Mouse (Mus musculus): Measurements from ENCODE around the gene Scyl1. TPM values are rescaled to one million over a fixed set of nuclear protein-coding genes. Genes with fewer than 3 reads are reported as not detected.

Gene Scyl1
- polyA plus RNA-seq, 1 experiment from 2014 or later = 66.9 TPM

GRCm38 (mm10) chr19:5730314-5731186, 40.7 kb downstream of the Scyl1 start:
- peak overlapping the region; percentile 99 for H3K9ac ChIP-seq (replicated peaks)
- peak overlapping the region; percentile 96 for H3K4me3 ChIP-seq
- ATAC-seq (replicated peaks) = no peak
- H3K4me1 ChIP-seq = peaks cover 55% of the 10 kb centered on the region
- peak overlapping the region; percentile 31; the same call in 1 of the 2 replicates for H3K27ac ChIP-seq (replicated peaks)
- WGBS = 77% methylated on average over 29 of the region's 29 CpGs
- H3K9me3 ChIP-seq = no peaks in the 10 kb centered on the region
- H3K36me3 ChIP-seq = peaks cover under 1% of the 10 kb centered on the region; the same call in 1 of the 2 replicates
- H3K4me2 ChIP-seq (replicated peaks) = peak overlapping the region; percentile 93
- no peaks in the 10 kb centered on the region for H3K27me3 ChIP-seq

- WGBS = 0% methylated on average over 37 of the region's 37 CpGs
- H3K4me3 ChIP-seq = peak within 1 kb of the TSS; percentile 96
- peak within 1 kb of the TSS; percentile 99 for H3K9ac ChIP-seq (replicated peaks)
- peak within 1 kb of the TSS; percentile 96 for H3K27ac ChIP-seq (replicated peaks)
- ATAC-seq (replicated peaks) = peak; percentile 77
- H3K4me2 ChIP-seq (replicated peaks) = peak within 1 kb of the TSS; percentile 99
- no peaks in the 10 kb centered on the region for H3K9me3 ChIP-seq
- H3K36me3 ChIP-seq = peaks cover 10% of the 10 kb centered on the region
- no peaks in the 10 kb centered on the region for H3K27me3 ChIP-seq
- peaks cover 66% of the 10 kb centered on the region for H3K4me1 ChIP-seq
These were observed 41.8 kb downstream of the Scyl1 start, which contains the start of gene Fam89b for GRCm38 (mm10) chr19:5729444-5729815. Gene Fam89b (minus strand): TSS chr19:5729653.

DNA sequence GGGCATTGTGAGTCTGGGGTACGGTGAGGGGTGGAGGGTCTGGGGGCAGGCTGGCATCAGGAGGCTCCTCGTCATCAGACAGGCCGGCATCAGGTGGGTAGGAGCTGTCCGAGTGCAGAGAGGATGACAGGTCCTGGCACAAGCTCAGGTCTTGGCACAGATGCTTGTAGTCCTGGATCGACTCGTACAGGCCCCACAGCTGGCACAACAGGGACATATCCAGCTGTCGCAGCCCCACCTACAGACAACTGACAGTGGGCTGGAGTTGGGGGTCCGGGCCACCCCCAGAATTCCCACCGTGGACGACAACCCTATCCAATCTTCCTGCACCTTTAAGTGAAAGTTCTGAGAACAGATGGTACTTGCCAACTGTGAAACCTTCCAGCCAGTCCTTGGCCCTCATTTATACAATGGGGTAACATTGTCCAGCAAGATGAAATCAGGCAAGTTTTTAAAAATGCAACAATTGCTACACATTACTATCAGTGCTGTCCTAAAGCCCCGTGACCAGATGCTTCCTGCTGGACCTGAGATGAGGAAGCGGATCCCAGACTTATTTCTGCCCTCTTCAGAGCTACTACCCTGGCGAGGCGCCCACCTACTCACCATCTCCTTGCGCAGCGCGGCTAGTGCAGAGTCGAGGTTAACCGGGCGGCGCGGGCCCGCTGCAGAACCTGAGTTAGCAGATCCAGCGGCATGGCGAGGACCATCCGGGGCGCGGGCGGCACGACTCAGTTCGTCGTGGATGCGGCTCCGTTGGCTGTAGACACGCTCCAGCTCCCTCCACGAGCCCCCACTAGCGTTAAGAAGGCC, 42.4 kb downstream of the Scyl1 start:
- Histone ChIP-seq H3K4me3 (peak overlapping the region; percentile 96), H3K27ac (replicated peaks) (peak overlapping the region; percentile 96), H3K27me3 (no peaks in the 10 kb centered on the region), H3K4me2 (replicated peaks) (peak overlapping the region; percentile 99), H3K36me3 (peaks cover 13% of the 10 kb centered on the region), H3K9me3 (no peaks in the 10 kb centered on the region), H3K9ac (replicated peaks) (peak overlapping the region; percentile 99), H3K4me1 (peaks cover 68% of the 10 kb centered on the region)
- peak; percentile 44 for ATAC-seq (replicated peaks)
- WGBS = 5% methylated on average over 37 of the region's 37 CpGs

DNA sequence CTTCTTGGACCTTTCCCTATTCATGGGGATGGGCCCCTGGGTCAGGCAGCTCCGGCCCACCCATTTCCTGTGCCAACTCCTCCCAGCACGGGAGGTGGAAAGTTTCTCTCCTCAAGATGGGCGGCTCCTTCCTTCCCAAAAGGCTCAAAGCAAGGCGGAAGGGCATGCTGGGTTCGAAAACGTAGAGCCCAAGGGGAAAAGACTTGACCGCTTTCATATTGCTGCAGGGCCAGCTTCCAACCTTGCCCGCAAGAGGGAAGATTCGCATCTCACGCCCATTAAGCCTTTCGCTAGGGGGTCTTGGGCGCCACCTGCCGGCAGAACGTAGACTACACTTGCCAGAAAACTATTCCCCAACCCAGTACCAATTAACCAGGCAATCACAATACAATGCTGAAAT, 43.5 kb downstream of the Scyl1 start:
- no peaks in the 10 kb centered on the region for H3K9me3 ChIP-seq
- H3K4me1 ChIP-seq = peaks cover 68% of the 10 kb centered on the region
- ATAC-seq (replicated peaks) = no peak
- peak overlapping the region; percentile 96 for H3K4me3 ChIP-seq
- H3K27me3 ChIP-seq = no peaks in the 10 kb centered on the region
- H3K4me2 ChIP-seq (replicated peaks) = peak overlapping the region; percentile 99
- H3K27ac ChIP-seq (replicated peaks) = peak overlapping the region; percentile 96
- 5% methylated on average over 14 of the region's 14 CpGs for WGBS
- H3K36me3 ChIP-seq = peaks cover 22% of the 10 kb centered on the region
- peak overlapping the region; percentile 99 for H3K9ac ChIP-seq (replicated peaks)

DNA sequence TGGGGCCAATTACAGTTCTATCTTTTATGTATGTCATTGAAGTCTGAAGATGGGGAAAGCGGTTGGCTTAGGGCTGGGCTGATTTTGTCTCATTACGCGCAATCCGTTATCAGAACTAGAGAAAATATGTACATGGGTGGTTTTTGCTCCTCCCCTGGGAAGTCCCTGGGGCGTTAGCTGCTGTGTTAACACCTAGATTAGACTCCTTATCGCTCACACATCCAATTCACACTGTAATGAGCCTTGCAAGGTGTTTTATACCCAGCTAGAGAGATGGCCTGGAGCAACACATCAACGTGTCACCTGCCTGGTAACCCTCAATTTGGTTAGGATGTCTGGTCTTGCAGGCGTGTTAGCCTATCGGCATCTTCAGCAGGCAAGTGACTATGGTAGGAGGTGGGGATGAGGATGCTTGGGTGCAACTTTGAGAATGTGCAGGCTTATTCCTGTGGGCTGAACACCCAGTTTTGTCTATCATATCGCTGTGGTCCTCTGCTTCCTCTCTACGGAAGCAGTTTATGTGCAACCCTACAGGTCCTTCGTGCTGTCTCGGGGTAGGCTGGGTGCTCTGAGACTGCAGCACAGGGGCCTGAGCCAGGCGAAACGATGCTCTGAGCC, 44.1 kb downstream of the Scyl1 start:
- H3K27ac ChIP-seq (replicated peaks) = no peak overlapping the region; the same call in 1 of the 2 replicates
- H3K36me3 ChIP-seq = peaks cover 28% of the 10 kb centered on the region
- peak overlapping the region; percentile 99 for H3K9ac ChIP-seq (replicated peaks)
- 84% methylated on average over 15 of the region's 15 CpGs for WGBS
- H3K4me2 ChIP-seq (replicated peaks) = peak overlapping the region; percentile 99
- H3K27me3 ChIP-seq = no peaks in the 10 kb centered on the region
- no peaks in the 10 kb centered on the region for H3K9me3 ChIP-seq
- peaks cover 66% of the 10 kb centered on the region for H3K4me1 ChIP-seq
- peak overlapping the region; percentile 96 for H3K4me3 ChIP-seq
- no peak for ATAC-seq (replicated peaks)

DNA sequence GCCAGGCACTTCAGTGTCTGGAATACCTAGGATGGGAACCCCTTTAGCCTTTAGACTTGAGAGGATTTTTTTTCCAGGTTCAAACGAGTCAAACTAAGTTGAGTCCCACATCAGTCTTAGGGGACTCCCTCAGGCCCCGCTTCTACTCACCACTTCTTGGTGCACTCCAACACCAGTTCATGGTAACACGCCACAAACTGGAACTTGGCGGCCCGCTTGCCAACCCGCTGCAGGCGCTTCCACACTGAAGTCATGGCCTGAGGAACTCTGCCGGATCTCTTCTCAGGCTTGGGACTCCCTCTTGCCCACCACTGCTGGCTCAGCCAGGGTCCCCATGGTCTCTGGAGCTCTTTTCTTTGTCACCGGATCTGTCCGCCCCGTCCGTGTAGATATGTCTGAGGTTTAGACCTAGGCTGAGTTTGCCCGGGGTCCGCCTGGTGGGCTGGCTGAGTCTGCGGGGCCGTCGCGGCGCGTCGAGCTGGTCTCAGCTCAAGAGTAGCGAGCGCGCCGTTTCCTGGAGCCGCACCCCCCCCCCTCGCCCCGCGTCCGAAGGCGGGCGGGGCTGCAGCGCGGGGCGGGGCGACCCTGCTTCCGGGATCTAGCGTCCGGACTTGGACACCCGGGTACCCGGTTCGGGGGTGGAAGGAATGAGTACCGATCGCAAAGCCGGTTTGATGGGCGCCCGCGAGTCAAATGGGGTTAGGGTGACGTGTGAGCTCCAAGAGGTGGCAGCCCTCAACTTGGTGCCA, 45.3 kb downstream of the Scyl1 start, which contains the start of gene Ehbp1l1:
Ehbp1l1 (minus strand) TSS at position 551 of the 749 bp plus-strand sequence.
- Histone ChIP-seq H3K4me1 (peaks cover 59% of the 10 kb centered on the region), H3K27ac (replicated peaks) (0 out of 2 replicates have a peak within 1 kb of the TSS, but pooled peaks have one; percentile 11), H3K4me2 (replicated peaks) (peak within 1 kb of the TSS; percentile 99), H3K27me3 (no peaks in the 10 kb centered on the region), H3K36me3 (peaks cover 39% of the 10 kb centered on the region), H3K4me3 (peak within 1 kb of the TSS; percentile 96), H3K9me3 (no peaks in the 10 kb centered on the region), H3K9ac (replicated peaks) (peak within 1 kb of the TSS; percentile 99)
- no peak for ATAC-seq (replicated peaks)
- WGBS = 14% methylated on average over 49 of the region's 49 CpGs

DNA sequence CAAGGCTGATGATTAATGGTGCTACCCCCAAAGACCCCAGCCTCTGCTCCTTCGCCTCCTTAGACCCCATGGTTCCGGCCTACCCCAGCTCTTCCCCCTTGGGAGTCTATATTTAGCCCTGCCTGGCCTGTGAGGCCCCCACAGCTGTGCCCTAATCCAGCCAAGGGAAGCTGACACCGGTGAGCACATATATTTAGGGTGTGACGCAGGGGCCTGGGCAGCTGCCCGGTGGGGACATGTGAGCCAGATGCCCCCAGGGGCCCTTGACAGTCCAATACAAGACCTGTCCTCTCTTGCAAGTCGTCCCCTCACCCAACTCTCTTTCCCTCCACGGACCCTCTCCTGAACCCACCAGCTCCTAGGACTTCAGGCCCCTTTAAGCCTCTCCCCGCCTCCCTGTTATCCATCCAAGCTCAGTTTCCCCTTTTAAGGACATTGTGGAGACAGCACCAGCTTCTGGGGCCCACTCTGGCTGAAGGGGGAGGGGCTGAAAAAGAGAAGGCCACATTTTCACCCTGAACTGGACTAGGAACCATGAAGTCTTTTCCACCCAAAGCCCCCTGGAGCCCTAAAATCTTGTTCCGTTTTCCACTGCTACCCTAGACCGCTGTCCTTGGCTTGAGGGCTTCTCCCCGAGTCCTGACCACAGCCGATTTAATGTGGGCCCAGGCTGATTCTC, 46.1 kb downstream of the Scyl1 start:
- 0 out of 2 replicates have a peak overlapping the region, but pooled peaks have one; percentile 96 for H3K4me3 ChIP-seq
- H3K27me3 ChIP-seq = no peaks in the 10 kb centered on the region
- H3K27ac ChIP-seq (replicated peaks) = no peak overlapping the region
- peaks cover 46% of the 10 kb centered on the region for H3K36me3 ChIP-seq
- WGBS = 84% methylated on average over 12 of the region's 12 CpGs
- no peaks in the 10 kb centered on the region for H3K9me3 ChIP-seq
- no peak for ATAC-seq (replicated peaks)
- peaks cover 51% of the 10 kb centered on the region for H3K4me1 ChIP-seq
- H3K9ac ChIP-seq (replicated peaks) = peak overlapping the region; percentile 54
- peak overlapping the region; percentile 99 for H3K4me2 ChIP-seq (replicated peaks)

GRCm38 (mm10) chr19:5724549-5724941, 46.7 kb downstream of the Scyl1 start:
- H3K27me3 ChIP-seq = no peaks in the 10 kb centered on the region
- peaks cover 45% of the 10 kb centered on the region for H3K4me1 ChIP-seq
- H3K9ac ChIP-seq (replicated peaks) = no peak overlapping the region
- H3K4me2 ChIP-seq (replicated peaks) = no peak overlapping the region
- 86% methylated on average over 7 of the region's 7 CpGs for WGBS
- no peak overlapping the region for H3K4me3 ChIP-seq
- H3K9me3 ChIP-seq = no peaks in the 10 kb centered on the region
- no peak for ATAC-seq (replicated peaks)
- peaks cover 53% of the 10 kb centered on the region for H3K36me3 ChIP-seq
- no peak overlapping the region for H3K27ac ChIP-seq (replicated peaks)

DNA sequence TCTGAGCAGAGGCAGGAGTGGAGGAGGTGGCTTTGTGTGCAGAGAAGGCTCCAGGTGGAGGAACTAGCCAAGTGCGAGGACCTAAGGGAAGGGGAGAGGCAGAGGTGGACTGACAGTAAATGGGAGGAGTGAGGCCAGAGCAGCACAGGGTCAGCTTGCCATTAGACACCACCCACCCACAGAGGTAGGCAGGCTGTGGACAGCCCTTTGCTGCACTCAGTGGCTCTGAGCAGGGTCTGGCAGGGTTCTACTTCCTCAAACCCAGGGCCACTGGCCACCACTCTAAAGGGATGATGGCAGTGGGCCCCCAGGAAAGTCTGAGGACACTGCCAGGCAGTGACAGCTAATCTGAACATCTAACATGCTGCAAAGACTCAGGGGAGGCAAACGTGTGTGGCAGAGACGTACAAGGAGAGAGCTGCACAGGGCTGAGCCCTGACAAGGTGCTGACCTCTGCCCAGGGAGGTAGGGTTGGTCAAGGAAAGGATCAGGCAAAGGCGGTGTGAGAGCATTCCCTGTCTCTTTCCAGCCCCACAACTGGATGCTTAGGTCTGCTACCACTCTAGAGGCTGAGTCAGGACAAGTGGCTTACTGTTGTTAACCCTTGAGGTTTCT, 47.2 kb downstream of the Scyl1 start:
- peaks cover 45% of the 10 kb centered on the region for H3K4me1 ChIP-seq
- no peak overlapping the region for H3K4me2 ChIP-seq (replicated peaks)
- no peak overlapping the region for H3K27ac ChIP-seq (replicated peaks)
- ATAC-seq (replicated peaks) = no peak
- 79% methylated on average over 4 of the region's 4 CpGs for WGBS
- no peak overlapping the region for H3K4me3 ChIP-seq
- H3K36me3 ChIP-seq = peaks cover 58% of the 10 kb centered on the region
- no peak overlapping the region for H3K9ac ChIP-seq (replicated peaks)
- no peaks in the 10 kb centered on the region for H3K27me3 ChIP-seq
- H3K9me3 ChIP-seq = no peaks in the 10 kb centered on the region

GRCm38 (mm10) chr19:5722848-5723425, 48.3 kb downstream of the Scyl1 start:
- WGBS = 92% methylated on average over 7 of the region's 7 CpGs
- no peaks in the 10 kb centered on the region for H3K9me3 ChIP-seq
- H3K36me3 ChIP-seq = peaks cover 67% of the 10 kb centered on the region
- no peak for ATAC-seq (replicated peaks)
- H3K9ac ChIP-seq (replicated peaks) = no peak overlapping the region
- peaks cover 36% of the 10 kb centered on the region for H3K4me1 ChIP-seq
- H3K4me2 ChIP-seq (replicated peaks) = no peak overlapping the region
- no peak overlapping the region for H3K4me3 ChIP-seq
- H3K27me3 ChIP-seq = no peaks in the 10 kb centered on the region
- no peak overlapping the region for H3K27ac ChIP-seq (replicated peaks)
